Mouse (Mus musculus): ENCODE data around the gene Tom1. TPM values are rescaled to one million over a fixed set of nuclear protein-coding genes. Genes with fewer than 3 reads are reported as not detected.

Tom1 gene
- polyA plus RNA-seq, 1 experiment from 2014 or later, result 38.4 TPM

GRCm38 (mm10) chr8:75109236-75109967 is 75.9 kb downstream of the Tom1 start, which contains the start of gene Mcm5:
TSS of gene Mcm5 (plus strand) at chr8:75109569.
- H3K27me3 ChIP-seq (ENCODE audit: insufficient read depth, low read length), result no peaks in the 10 kb centered on the region
- H3K4me3 ChIP-seq (replicated peaks; ENCODE audit: low read depth, low read length), result peak within 1 kb of the TSS; percentile 56
- peak within 1 kb of the TSS; percentile 85 for H3K27ac ChIP-seq
- ATAC-seq (replicated peaks; ENCODE audit: low FRiP score, low read depth), result peak; percentile 98
- DNase-seq (ENCODE audit: low spot score), result peak; percentile 99
- WGBS, result under 1% methylated on average over 59 of the region's 59 CpGs
- peak within 1 kb of the TSS; percentile 85 for H3K4me2 ChIP-seq (ENCODE audit: low read length)
- H3K9me3 ChIP-seq (replicated peaks; ENCODE audit: low read length), result no peaks in the 10 kb centered on the region
- H3K9ac ChIP-seq (ENCODE audit: low read depth, low read length), result peak within 1 kb of the TSS; percentile 79
- H3K36me3 ChIP-seq (ENCODE audit: insufficient read depth, low read length), result peaks cover 20% of the 10 kb centered on the region
- TF ChIP-seq CTCF (IDR thresholded peaks at IDR 0.05; ENCODE audit: low read depth), result no peak
- peaks cover 3% of the 10 kb centered on the region; the same call in 1 of the 2 replicates for H3K4me1 ChIP-seq (replicated peaks; ENCODE audit: insufficient read depth, low read length)

- Histone ChIP-seq H3K9ac (ENCODE audit: low read depth, low read length) (peak overlapping the region; percentile 79), H3K27ac (no peak overlapping the region), H3K36me3 (ENCODE audit: insufficient read depth, low read length) (peaks cover 23% of the 10 kb centered on the region), H3K4me2 (ENCODE audit: low read length) (peak overlapping the region; percentile 85), H3K4me1 (replicated peaks; ENCODE audit: insufficient read depth, low read length) (peaks cover 3% of the 10 kb centered on the region; the same call in 1 of the 2 replicates), H3K27me3 (ENCODE audit: insufficient read depth, low read length) (no peaks in the 10 kb centered on the region), H3K9me3 (replicated peaks; ENCODE audit: low read length) (no peaks in the 10 kb centered on the region), H3K4me3 (replicated peaks; ENCODE audit: low read depth, low read length) (peak overlapping the region; percentile 56)
- 9% methylated on average over 13 of the region's 13 CpGs for WGBS
- ATAC-seq (replicated peaks; ENCODE audit: low FRiP score, low read depth), result no peak
- TF ChIP-seq CTCF (IDR thresholded peaks at IDR 0.05; ENCODE audit: low read depth), result no peak
- no peak for DNase-seq (ENCODE audit: low spot score)
Observed at GRCm38 (mm10) chr8:75110093-75110492, 76.6 kb downstream of the Tom1 start.

GRCm38 (mm10) chr8:75118505-75118904 is 85.0 kb downstream of the Tom1 start:
- peaks cover 49% of the 10 kb centered on the region for H3K36me3 ChIP-seq (ENCODE audit: insufficient read depth, low read length)

GRCm38 (mm10) chr8:75119287-75119686 is 85.8 kb downstream of the Tom1 start:
- DNase-seq (ENCODE audit: low spot score) (no peak), ATAC-seq (replicated peaks; ENCODE audit: low FRiP score, low read depth) (no peak)
- H3K27ac ChIP-seq, result no peak overlapping the region
- 95% methylated on average over 2 of the region's 2 CpGs for WGBS
- H3K27me3 ChIP-seq (ENCODE audit: insufficient read depth, low read length), result no peaks in the 10 kb centered on the region
- H3K36me3 ChIP-seq (ENCODE audit: insufficient read depth, low read length), result peaks cover 46% of the 10 kb centered on the region
- H3K4me1 ChIP-seq (replicated peaks; ENCODE audit: insufficient read depth, low read length), result no peaks in the 10 kb centered on the region
- H3K4me3 ChIP-seq (replicated peaks; ENCODE audit: low read depth, low read length), result no peak overlapping the region
- no peak for TF ChIP-seq CTCF (IDR thresholded peaks at IDR 0.05; ENCODE audit: low read depth)
- H3K4me2 ChIP-seq (ENCODE audit: low read length), result no peak overlapping the region
- H3K9me3 ChIP-seq (replicated peaks; ENCODE audit: low read length), result no peaks in the 10 kb centered on the region
- H3K9ac ChIP-seq (ENCODE audit: low read depth, low read length), result no peak overlapping the region

More at GRCm38 (mm10) chr8:75118505-75118904, 85.0 kb downstream of the Tom1 start:
- no peak overlapping the region for H3K4me2 ChIP-seq (ENCODE audit: low read length)
- no peak for DNase-seq (ENCODE audit: low spot score)
- no peak for TF ChIP-seq CTCF (IDR thresholded peaks at IDR 0.05; ENCODE audit: low read depth)
- no peak for ATAC-seq (replicated peaks; ENCODE audit: low FRiP score, low read depth)
- no peak overlapping the region for H3K9ac ChIP-seq (ENCODE audit: low read depth, low read length)
- H3K9me3 ChIP-seq (replicated peaks; ENCODE audit: low read length), result no peaks in the 10 kb centered on the region
- no peaks in the 10 kb centered on the region for H3K4me1 ChIP-seq (replicated peaks; ENCODE audit: insufficient read depth, low read length)
- no peak overlapping the region for H3K4me3 ChIP-seq (replicated peaks; ENCODE audit: low read depth, low read length)
- H3K27ac ChIP-seq, result no peak overlapping the region
- WGBS, result 90% methylated on average over 1 of the region's 1 CpGs
- no peaks in the 10 kb centered on the region for H3K27me3 ChIP-seq (ENCODE audit: insufficient read depth, low read length)

Other genes starting within 250 kb of the Tom1 start
- 0.11 TPM in 1 of 2 replicates, not detected in the other for gene Isx, start 160.5 kb upstream of the Tom1 start, polyA plus RNA-seq (2015; fragmentation: Nextera tagmentation; extraction: Ambion mirVana)
- 25.0 and 26.5 TPM in 2 replicates for gene Hmgxb4, start 40.3 kb upstream of the Tom1 start, polyA plus RNA-seq (2015; fragmentation: Nextera tagmentation; extraction: Ambion mirVana)
- 39.9 and 43.1 TPM in 2 replicates for gene Hmox1, start 59.9 kb downstream of the Tom1 start, polyA plus RNA-seq (2015; fragmentation: Nextera tagmentation; extraction: Ambion mirVana)
- gene Mcm5, start 75.9 kb downstream of the Tom1 start, polyA plus RNA-seq (2015; fragmentation: Nextera tagmentation; extraction: Ambion mirVana), result 63.7 and 82.4 TPM in 2 replicates
- 1.4 and 1.5 TPM in 2 replicates for gene Rasd2, start 180.2 kb downstream of the Tom1 start, polyA plus RNA-seq (2015; fragmentation: Nextera tagmentation; extraction: Ambion mirVana)